Mouse (Mus musculus): ENCODE data around the gene Nhlh1. TPM values are rescaled to one million over a fixed set of nuclear protein-coding genes. Genes with fewer than 3 reads are reported as not detected.

The Nhlh1 gene
- polyA plus RNA-seq, 1 experiment from 2014 or later: 3.6 TPM

GRCm38 (mm10) chr1:172010042-172010824, 47.1 kb downstream of the Nhlh1 start:
- Histone ChIP-seq H3K4me3 (no peak overlapping the region), H3K9ac (no peak overlapping the region), H3K27ac (replicated peaks) (no peak overlapping the region), H3K4me1 (replicated peaks) (peaks cover 36% of the 10 kb centered on the region), H3K4me2 (no peak overlapping the region), H3K36me3 (peaks cover 62% of the 10 kb centered on the region), H3K9me3 (no peaks in the 10 kb centered on the region), H3K27me3 (no peaks in the 10 kb centered on the region)
- WGBS: 73% methylated on average over 20 of the region's 20 CpGs
- no peak for ATAC-seq (ENCODE audit: low FRiP score, low read depth)

GRCm38 (mm10) chr1:172009406-172009805, 48.0 kb downstream of the Nhlh1 start:
- Histone ChIP-seq H3K4me1 (replicated peaks) (peaks cover 27% of the 10 kb centered on the region), H3K9me3 (no peaks in the 10 kb centered on the region)
- WGBS: 96% methylated on average over 21 of the region's 21 CpGs

GRCm38 (mm10) chr1:172008351-172008750, 49.0 kb downstream of the Nhlh1 start:
- H3K4me2 ChIP-seq: no peak overlapping the region
- no peaks in the 10 kb centered on the region for H3K27me3 ChIP-seq
- peaks cover 79% of the 10 kb centered on the region for H3K36me3 ChIP-seq
- H3K27ac ChIP-seq (replicated peaks): no peak overlapping the region
- no peak overlapping the region for H3K9ac ChIP-seq
- H3K4me3 ChIP-seq: no peak overlapping the region
- H3K4me1 ChIP-seq (replicated peaks): peaks cover 17% of the 10 kb centered on the region
- H3K9me3 ChIP-seq: no peaks in the 10 kb centered on the region
- 98% methylated on average over 9 of the region's 9 CpGs for WGBS
- ATAC-seq (ENCODE audit: low FRiP score, low read depth): no peak

More at GRCm38 (mm10) chr1:172009406-172009805, 48.0 kb downstream of the Nhlh1 start:
- Histone ChIP-seq H3K9ac (no peak overlapping the region), H3K4me2 (no peak overlapping the region), H3K4me3 (no peak overlapping the region), H3K27ac (replicated peaks) (no peak overlapping the region), H3K27me3 (no peaks in the 10 kb centered on the region), H3K36me3 (peaks cover 70% of the 10 kb centered on the region)
- ATAC-seq (ENCODE audit: low FRiP score, low read depth): no peak

DNA sequence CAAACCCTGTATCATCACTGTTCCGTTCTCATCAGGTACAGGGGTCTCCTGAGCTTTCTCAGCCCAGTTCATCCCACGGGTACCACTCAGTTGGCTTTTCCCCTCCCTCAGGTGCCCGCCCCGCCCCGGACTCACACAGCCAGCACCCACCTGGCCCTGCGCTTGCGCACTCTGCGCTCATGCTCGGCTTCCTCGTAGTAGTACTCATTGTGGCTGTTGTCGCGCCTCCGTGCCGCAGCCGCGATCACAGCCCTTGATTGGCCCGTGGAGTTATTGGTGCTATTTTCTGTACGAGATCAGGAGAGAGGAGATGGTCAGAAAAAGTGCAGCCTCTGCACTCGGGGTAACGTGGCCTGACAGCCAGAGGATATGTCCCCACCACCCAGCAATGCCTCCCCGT, 49.6 kb downstream of the Nhlh1 start:
- Histone ChIP-seq H3K27ac (replicated peaks) (no peak overlapping the region), H3K9ac (no peak overlapping the region), H3K4me1 (replicated peaks) (peaks cover 11% of the 10 kb centered on the region), H3K4me2 (no peak overlapping the region), H3K9me3 (no peaks in the 10 kb centered on the region), H3K4me3 (no peak overlapping the region), H3K27me3 (no peaks in the 10 kb centered on the region), H3K36me3 (peaks cover 84% of the 10 kb centered on the region)
- 97% methylated on average over 21 of the region's 21 CpGs for WGBS
- no peak for ATAC-seq (ENCODE audit: low FRiP score, low read depth)

Other genes starting within 250 kb of the Nhlh1 start
- 1.2 and 1.9 TPM in 2 replicates for gene Cd84, start 217.9 kb downstream of the Nhlh1 start, polyA plus RNA-seq (2015; fragmentation: Nextera tagmentation; extraction: Ambion mirVana)
- not detected in 2 replicates for gene Gm10521, start 161.9 kb downstream of the Nhlh1 start, polyA plus RNA-seq (2015; fragmentation: Nextera tagmentation; extraction: Ambion mirVana)
- gene Slamf6, start 140.1 kb downstream of the Nhlh1 start, polyA plus RNA-seq (2015; fragmentation: Nextera tagmentation; extraction: Ambion mirVana): 0.19 and 0.26 TPM in 2 replicates
- gene Vangl2, start 29.1 kb downstream of the Nhlh1 start, polyA plus RNA-seq (2015; fragmentation: Nextera tagmentation; extraction: Ambion mirVana): 41.1 and 48.9 TPM in 2 replicates
- 183 and 190 TPM in 2 replicates for gene Copa, start 25.0 kb upstream of the Nhlh1 start, polyA plus RNA-seq (2015; fragmentation: Nextera tagmentation; extraction: Ambion mirVana)
- 109 and 114 TPM in 2 replicates for gene Ncstn, start 25.2 kb upstream of the Nhlh1 start, polyA plus RNA-seq (2015; fragmentation: Nextera tagmentation; extraction: Ambion mirVana)
- 163 TPM in 2 replicates for gene Pex19, start 69.2 kb upstream of the Nhlh1 start, polyA plus RNA-seq (2015; fragmentation: Nextera tagmentation; extraction: Ambion mirVana)
- 84.6 and 85.8 TPM in 2 replicates for gene Dcaf8, start 90.5 kb upstream of the Nhlh1 start, polyA plus RNA-seq (2015; fragmentation: Nextera tagmentation; extraction: Ambion mirVana)
- 454 and 489 TPM in 2 replicates for gene Pea15a, start 149.2 kb upstream of the Nhlh1 start, polyA plus RNA-seq (2015; fragmentation: Nextera tagmentation; extraction: Ambion mirVana)
- 1.4 and 2.2 TPM in 2 replicates for gene Casq1, start 162.3 kb upstream of the Nhlh1 start, polyA plus RNA-seq (2015; fragmentation: Nextera tagmentation; extraction: Ambion mirVana)
- 0.05 and 0.06 TPM in 2 replicates for gene Atp1a4, start 200.8 kb upstream of the Nhlh1 start, polyA plus RNA-seq (2015; fragmentation: Nextera tagmentation; extraction: Ambion mirVana)
- 75.3 and 79.0 TPM in 2 replicates for gene Igsf8, start 204.1 kb upstream of the Nhlh1 start, polyA plus RNA-seq (2015; fragmentation: Nextera tagmentation; extraction: Ambion mirVana)
- gene Atp1a2, start 240.5 kb upstream of the Nhlh1 start, polyA plus RNA-seq (2015; fragmentation: Nextera tagmentation; extraction: Ambion mirVana): 74.3 and 75.8 TPM in 2 replicates

All from hindbrain, embryonic 15.5 days (tissue).